Mouse (Mus musculus) ES-Bruce4 (cell line): ENCODE data around the gene Chd6. TPM values are rescaled to one million over a fixed set of nuclear protein-coding genes. Genes with fewer than 3 reads are reported as not detected.
A peak's percentile ranks its signal among the peaks of the same experiment; 100 is the strongest.

ENCODE experiments used
- H3K27ac ChIP-seq: 2 replicates; pipeline ENCODE4 v1.5.1; 2012; ENCODE audit warnings: low read length, inconsistent platforms; ENCODE audit not compliant: insufficient read depth
- H3K27me3 ChIP-seq: 2 replicates; pipeline ENCODE4 v1.6.1; 2012; ENCODE audit warnings: mild to moderate bottlenecking, low read length, inconsistent platforms; ENCODE audit not compliant: control insufficient read depth, poor library complexity, insufficient read depth, severe bottlenecking
- H3K36me3 ChIP-seq: 2 replicates; pipeline ENCODE4 v1.6.1; 2012; ENCODE audit warnings: inconsistent platforms, mild to moderate bottlenecking, low read length, moderate library complexity; ENCODE audit not compliant: control insufficient read depth, poor library complexity, insufficient read depth, severe bottlenecking
- H3K4me1 ChIP-seq: one replicate; pipeline ENCODE4 v1.8.1; 2011; ENCODE audit warnings: low read length; ENCODE audit not compliant: control insufficient read depth, insufficient read depth
- H3K4me3 ChIP-seq: 2 replicates; pipeline ENCODE4 v1.5.1; 2011; ENCODE audit warnings: low read depth, mild to moderate bottlenecking, low read length
- H3K9ac ChIP-seq: 2 replicates; pipeline ENCODE4 v1.6.1; 2012; ENCODE audit warnings: low read depth, mild to moderate bottlenecking, inconsistent platforms; ENCODE audit not compliant: poor library complexity, severe bottlenecking
- H3K9me3 ChIP-seq: replicated peaks from 2 replicates; pipeline ENCODE4 v1.6.1; 2012; ENCODE audit warnings: mild to moderate bottlenecking, low read length, inconsistent platforms; ENCODE audit not compliant: control insufficient read depth, poor library complexity, insufficient read depth, severe bottlenecking
- CTCF ChIP-seq: IDR thresholded peaks from one replicate; pipeline ENCODE4 v1.8.1; 2011; ENCODE audit warnings: low read depth, low read length
- EP300 ChIP-seq: IDR thresholded peaks from 2 replicates; pipeline ENCODE4 v1.6.1; 2011; ENCODE audit warnings: low read depth, low read length; ENCODE audit not compliant: insufficient read depth
- POLR2A ChIP-seq: IDR thresholded peaks from one replicate; pipeline ENCODE4 v1.8.1; 2011; ENCODE audit warnings: low read length; ENCODE audit not compliant: insufficient read depth
- polyA plus RNA-seq: library from polyadenylated mRNA; stranded (reverse); fragments of >200 nt; gene quantifications from 2 replicates; pipeline ENCODE4 v1.2.4, GENCODE M21; 2011; ENCODE audit warnings: low read depth; ENCODE audit not compliant: missing spikeins, insufficient read depth, insufficient read length

The Chd6 gene
- polyA plus RNA-seq, 1 experiment = 90.4 TPM

DNA sequence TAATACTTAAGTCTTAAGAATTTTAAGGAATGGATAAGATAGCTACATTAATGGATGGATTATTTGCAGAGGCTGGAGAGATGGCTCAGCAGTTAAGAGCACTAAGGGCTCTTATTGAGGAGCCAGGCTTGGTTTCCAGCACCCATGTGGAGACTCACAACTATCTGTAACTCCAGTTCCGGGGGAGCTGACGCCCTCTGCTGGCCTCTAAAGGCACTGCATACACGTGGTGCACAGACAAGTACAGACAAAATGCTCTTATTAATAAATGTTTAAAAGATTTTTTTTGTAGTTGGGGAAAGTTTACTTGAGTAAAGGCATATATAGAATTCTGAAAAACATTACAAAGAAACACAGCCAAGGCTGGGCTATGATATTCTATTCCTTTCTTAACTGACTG, 66.0 kb downstream of the Chd6 start:
- H3K4me1 ChIP-seq = peaks cover 1% of the 10 kb centered on the region
- no peak overlapping the region for H3K4me3 ChIP-seq
- no peak overlapping the region for H3K27ac ChIP-seq
- no peak overlapping the region for H3K9ac ChIP-seq
- H3K36me3 ChIP-seq = peaks cover 18% of the 10 kb centered on the region
- H3K27me3 ChIP-seq = no peaks in the 10 kb centered on the region
- H3K9me3 ChIP-seq = no peaks in the 10 kb centered on the region
- TF ChIP-seq CTCF (peak; percentile 61), POLR2A (no peak), EP300 (no peak)

DNA sequence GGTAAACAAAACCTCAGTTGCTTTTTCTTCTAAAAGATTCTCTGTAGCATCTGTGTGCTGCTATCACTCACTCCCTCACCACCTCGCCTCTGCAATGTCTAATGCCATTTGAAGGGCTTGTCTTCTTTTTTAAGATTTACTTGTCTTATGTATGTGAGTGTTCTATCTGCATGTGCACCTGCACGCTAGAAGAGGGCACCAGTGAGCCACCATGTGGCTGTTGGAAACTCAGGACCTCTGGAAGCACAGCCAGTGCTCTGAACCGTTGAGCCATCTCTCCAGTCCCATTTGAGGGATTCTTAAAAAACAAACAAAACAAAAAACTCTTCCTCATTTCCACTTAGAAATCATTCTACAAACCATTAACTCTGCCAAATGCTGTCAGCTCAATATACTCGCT, 68.1 kb downstream of the Chd6 start:
- Histone ChIP-seq H3K36me3 (peaks cover 23% of the 10 kb centered on the region), H3K4me3 (no peak overlapping the region), H3K9ac (no peak overlapping the region), H3K9me3 (no peaks in the 10 kb centered on the region), H3K27ac (no peak overlapping the region), H3K27me3 (no peaks in the 10 kb centered on the region), H3K4me1 (peaks cover 1% of the 10 kb centered on the region)
- TF ChIP-seq EP300 (no peak), CTCF (no peak)

DNA sequence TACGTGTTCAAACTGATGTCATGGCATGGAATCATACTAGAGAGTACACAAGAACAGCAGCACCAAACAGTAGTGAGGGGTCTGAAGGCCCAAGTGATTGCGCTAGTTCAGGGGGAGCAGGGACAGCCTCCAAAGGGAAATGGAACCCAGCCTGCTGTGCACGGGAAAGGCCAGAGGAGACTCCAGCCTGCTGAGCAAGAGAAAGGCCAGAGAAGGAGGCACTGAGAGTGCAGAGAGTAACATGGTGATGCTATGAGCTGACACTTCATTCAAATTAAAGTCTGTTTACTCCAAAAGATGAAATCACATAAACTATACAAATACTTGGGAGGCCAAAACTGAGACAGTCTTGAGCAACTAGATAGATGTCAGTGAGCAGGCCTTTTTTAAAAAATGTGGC, 71.1 kb downstream of the Chd6 start:
- Histone ChIP-seq H3K9ac (no peak overlapping the region), H3K9me3 (no peaks in the 10 kb centered on the region), H3K4me1 (no peaks in the 10 kb centered on the region), H3K4me3 (no peak overlapping the region), H3K27ac (no peak overlapping the region), H3K36me3 (peaks cover 26% of the 10 kb centered on the region), H3K27me3 (no peaks in the 10 kb centered on the region)
- TF ChIP-seq CTCF (no peak), EP300 (no peak)

DNA sequence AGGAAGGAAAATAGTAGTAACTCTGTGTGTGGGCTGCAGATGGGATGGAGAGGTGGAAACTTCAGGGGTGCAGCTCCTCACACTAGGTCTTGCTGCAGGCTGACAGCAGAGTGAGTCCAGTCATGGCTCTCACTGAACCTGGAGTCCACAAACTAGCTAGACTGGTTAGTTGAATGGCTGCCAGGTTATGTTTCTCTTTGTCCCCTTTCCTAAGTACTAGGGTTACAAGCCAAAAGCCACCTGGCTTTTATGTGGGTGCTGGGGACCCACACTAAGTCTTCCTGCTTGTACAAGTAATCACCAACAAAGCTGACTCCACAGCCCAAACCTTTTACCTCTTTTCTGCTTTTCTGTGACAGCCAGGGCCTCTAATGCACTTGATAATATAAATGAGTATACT, 75.7 kb downstream of the Chd6 start:
- TF ChIP-seq CTCF = no peak
- no peak for TF ChIP-seq POLR2A
- TF ChIP-seq EP300 = no peak
- no peak overlapping the region for H3K4me3 ChIP-seq
- no peak overlapping the region for H3K9ac ChIP-seq
- H3K27ac ChIP-seq = no peak overlapping the region
- H3K36me3 ChIP-seq = peaks cover 14% of the 10 kb centered on the region
- H3K4me1 ChIP-seq = no peaks in the 10 kb centered on the region
- no peaks in the 10 kb centered on the region for H3K9me3 ChIP-seq
- no peaks in the 10 kb centered on the region for H3K27me3 ChIP-seq

DNA sequence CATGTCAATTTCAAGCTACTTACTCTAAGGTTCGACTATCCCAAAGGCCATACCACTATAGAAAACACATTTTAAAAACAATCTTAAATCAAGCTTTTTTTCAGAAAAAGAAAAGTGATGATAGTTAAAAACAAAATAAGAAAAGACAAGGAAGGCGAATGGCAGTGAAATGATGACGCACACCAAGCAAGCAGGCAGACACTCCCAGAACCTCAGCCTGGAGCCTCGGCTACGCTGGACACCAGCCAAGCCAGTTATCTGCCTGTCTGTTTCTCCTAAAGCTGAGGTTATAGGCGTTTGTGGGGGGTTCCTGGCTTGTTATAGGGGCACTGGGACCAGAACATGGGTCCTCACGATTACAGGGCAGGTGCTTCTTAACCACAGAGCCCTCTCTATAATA, 76.5 kb downstream of the Chd6 start:
- Histone ChIP-seq H3K27ac (no peak overlapping the region), H3K4me3 (no peak overlapping the region), H3K36me3 (peaks cover 9% of the 10 kb centered on the region), H3K27me3 (no peaks in the 10 kb centered on the region), H3K9me3 (no peaks in the 10 kb centered on the region), H3K4me1 (no peaks in the 10 kb centered on the region), H3K9ac (no peak overlapping the region)
- no peak for TF ChIP-seq EP300
- no peak for TF ChIP-seq CTCF

DNA sequence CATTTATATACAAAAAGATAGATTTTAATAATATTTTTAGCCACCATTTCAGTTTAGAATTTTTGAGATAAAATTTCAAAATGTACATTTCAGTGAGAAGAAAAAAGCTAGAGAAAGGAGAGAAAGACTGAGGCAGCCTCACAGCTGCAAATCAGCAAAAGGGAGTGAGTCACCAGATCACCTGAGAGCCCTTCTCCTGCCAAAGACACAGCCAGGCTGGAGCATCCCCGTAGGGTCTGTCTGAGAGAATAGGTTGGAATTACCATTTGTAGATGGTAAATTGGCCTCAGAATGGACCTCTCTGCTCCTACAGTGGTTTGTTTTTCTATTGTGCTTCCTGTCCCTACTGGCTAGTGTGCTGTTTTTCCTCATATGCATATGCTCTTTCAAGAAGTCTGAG, 84.3 kb downstream of the Chd6 start:
- no peak for TF ChIP-seq CTCF
- peak; percentile 83 for TF ChIP-seq EP300
- Histone ChIP-seq H3K4me1 (peaks cover 5% of the 10 kb centered on the region), H3K9me3 (no peaks in the 10 kb centered on the region), H3K27ac (no peak overlapping the region), H3K4me3 (no peak overlapping the region), H3K36me3 (peaks cover 17% of the 10 kb centered on the region), H3K27me3 (no peaks in the 10 kb centered on the region), H3K9ac (no peak overlapping the region)
